Mouse (Mus musculus) midbrain, embryonic 10.5 days (tissue): ENCODE measurements around the gene Siah1b. TPM values are rescaled to one million over a fixed set of nuclear protein-coding genes. Genes with fewer than 3 reads are reported as not detected.

ENCODE experiments used
- polyA plus RNA-seq: library from polyadenylated mRNA; unstranded; fragments of >200 nt; fragmentation: Nextera tagmentation; extraction: Ambion mirVana; gene quantifications from 2 replicates; pipeline ENCODE4 v1.2.1, GENCODE M21; 2016

The Siah1b gene
- polyA plus RNA-seq, 1 experiment from 2014 or later = 49.8 TPM

Other genes starting within 250 kb of the Siah1b start
- gene Ap1s2, start 167.5 kb downstream of the Siah1b start, polyA plus RNA-seq = 30.7 and 32.0 TPM in 2 replicates
- gene Zrsr2, start 117.8 kb downstream of the Siah1b start, polyA plus RNA-seq = 62.6 and 64.4 TPM in 2 replicates
- gene Car5b, start 48.5 kb downstream of the Siah1b start, polyA plus RNA-seq = 0.42 and 0.46 TPM in 2 replicates
- gene Cltrn, start 12.3 kb upstream of the Siah1b start, polyA plus RNA-seq = 0.14 and 0.51 TPM in 2 replicates
- 0.09 and 0.36 TPM in 2 replicates for gene Ace2, start 62.8 kb upstream of the Siah1b start, polyA plus RNA-seq
- gene Bmx, start 181.7 kb upstream of the Siah1b start, polyA plus RNA-seq = 0.15 and 0.43 TPM in 2 replicates
- gene Pir, start 192.9 kb upstream of the Siah1b start, polyA plus RNA-seq = 7.7 and 9.4 TPM in 2 replicates